Mouse (Mus musculus) thymus, postnatal 25 days (tissue): ENCODE data around the gene Zfp148.

Source experiments
- DNase-seq: peaks from one replicate; pipeline ENCODE4 v3.0.0; 2022

Zfp148 gene

DNA sequence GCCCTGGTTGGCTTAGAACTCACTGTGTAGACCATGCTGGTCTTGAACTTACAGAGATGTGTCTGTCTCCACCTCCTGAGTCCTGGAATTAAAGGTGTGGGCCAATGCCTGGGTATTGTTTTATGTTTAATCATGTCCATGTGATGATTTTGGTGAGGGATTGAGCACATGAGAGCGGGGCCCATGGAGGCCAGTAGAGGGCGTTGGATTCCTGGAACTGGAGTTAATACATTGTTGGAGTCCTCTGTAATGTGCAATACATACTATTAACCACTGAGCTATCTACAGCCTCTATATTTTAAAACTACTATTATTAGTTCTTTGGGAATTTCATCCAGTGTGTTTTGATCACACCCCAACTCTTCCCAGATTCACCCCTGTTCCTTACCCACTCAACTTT lies 163.7 kb downstream of the Zfp148 start:
- no peak for DNase-seq

DNA sequence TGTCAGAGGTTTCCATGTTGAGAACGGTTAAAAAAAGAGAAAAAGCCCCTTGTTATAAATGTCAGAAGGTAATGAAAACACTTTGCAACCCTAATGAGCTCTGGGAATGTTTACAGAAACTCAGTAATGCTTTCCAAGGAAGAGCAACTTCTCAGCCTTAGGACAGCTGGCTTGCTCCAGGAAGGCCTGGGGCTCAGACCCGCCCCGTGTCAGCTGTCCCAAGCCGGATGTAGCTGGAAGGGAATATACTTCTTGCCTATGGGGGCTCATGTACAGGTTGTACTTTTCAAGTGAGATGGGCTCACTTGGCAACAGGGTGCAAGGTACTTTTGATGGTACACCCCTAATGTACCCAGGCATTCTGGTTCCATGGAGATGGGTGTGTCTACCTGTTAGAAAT lies 164.9 kb downstream of the Zfp148 start:
- DNase-seq: no peak

DNA sequence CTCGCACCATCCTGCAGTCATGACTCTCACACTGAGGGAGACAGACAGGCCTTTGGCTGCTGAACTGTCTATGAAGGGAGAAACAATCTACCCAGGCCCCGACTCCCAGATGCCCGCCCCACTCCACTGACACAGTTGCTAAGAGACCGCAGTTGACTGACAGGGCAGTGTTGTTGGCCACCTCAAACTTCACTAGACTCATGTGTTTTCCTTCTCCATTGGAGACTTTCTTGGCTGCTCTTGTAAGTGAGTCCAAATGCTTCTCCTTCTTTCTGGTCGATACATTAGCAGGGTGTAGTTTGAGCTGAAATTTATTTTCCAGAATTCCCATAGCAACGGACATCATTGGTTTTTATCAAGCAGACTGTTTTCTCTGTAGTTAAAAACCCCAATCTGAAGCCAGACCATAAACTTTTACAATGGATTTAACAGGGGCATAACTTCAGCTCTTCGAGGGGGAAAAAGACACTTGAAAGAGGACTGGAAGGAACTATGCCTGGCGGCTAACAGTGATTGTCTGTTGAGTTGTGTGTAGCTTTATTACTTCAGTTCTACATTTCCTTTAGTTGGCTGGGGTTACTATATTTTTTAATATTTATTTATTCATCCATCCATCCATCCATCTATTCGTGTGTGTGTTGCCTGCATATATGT lies 173.2 kb downstream of the Zfp148 start:
- no peak for DNase-seq
